Mouse (Mus musculus): Measurements from ENCODE around the gene Oaf.

- TF ChIP-seq CTCF (IDR thresholded peaks at IDR 0.05 in 2 of 3, conservative IDR thresholded peaks at IDR 0.05 in 1 of 3; ENCODE audit: control insufficient read depth in 1 of 3, insufficient read depth in 1 of 3, low read depth in 2 of 3, low read length in 3 of 3, poor library complexity in 1 of 3, severe bottlenecking in 1 of 3), result peak; percentile 86 to 97 (median 90)
- TF ChIP-seq TBP (IDR thresholded peaks at IDR 0.05; ENCODE audit: low read depth, low read length), result no peak
- no peak for TF ChIP-seq MAX (IDR thresholded peaks at IDR 0.05; ENCODE audit: low read length)
- no peak for TF ChIP-seq ZNF384 (IDR thresholded peaks at IDR 0.05; ENCODE audit: low read depth, low read length)
- TF ChIP-seq USF2 (IDR thresholded peaks at IDR 0.05; ENCODE audit: borderline replicate concordance in 1 of 2, insufficient read depth in 1 of 2, low read depth in 1 of 2, low read length in 2 of 2), result no peak
- TF ChIP-seq POLR2AphosphoS2 (IDR thresholded peaks at IDR 0.05; ENCODE audit: low read length), result no peak
- TF ChIP-seq POLR2A (IDR thresholded peaks at IDR 0.05; ENCODE audit: control insufficient read depth in 1 of 2, insufficient read depth in 1 of 2, low read depth in 1 of 2, low read length in 2 of 2, poor library complexity in 1 of 2), result no peak
- TF ChIP-seq MAZ (IDR thresholded peaks at IDR 0.05; ENCODE audit: low read depth, low read length), result no peak
- TF ChIP-seq HCFC1 (IDR thresholded peaks at IDR 0.05; ENCODE audit: low read depth, low read length), result no peak
Measured at GRCm38 (mm10) chr9:43284284-43284683, 44.6 kb upstream of the Oaf start.

Measured in MEL (cell line).